Mouse (Mus musculus) lung, postnatal 0 days (tissue): Measurements from ENCODE around the gene Sox8.

Experiments used
- CTCF ChIP-seq: IDR thresholded peaks from 2 replicates; pipeline ENCODE4 v1.5.1; 2016; ENCODE audit warnings: antibody characterized with exemption, mild to moderate bottlenecking
- EP300 ChIP-seq: IDR thresholded peaks from 2 replicates; pipeline ENCODE4 v1.6.1; 2016; ENCODE audit warnings: antibody characterized with exemption, mild to moderate bottlenecking, control low read depth

DNA sequence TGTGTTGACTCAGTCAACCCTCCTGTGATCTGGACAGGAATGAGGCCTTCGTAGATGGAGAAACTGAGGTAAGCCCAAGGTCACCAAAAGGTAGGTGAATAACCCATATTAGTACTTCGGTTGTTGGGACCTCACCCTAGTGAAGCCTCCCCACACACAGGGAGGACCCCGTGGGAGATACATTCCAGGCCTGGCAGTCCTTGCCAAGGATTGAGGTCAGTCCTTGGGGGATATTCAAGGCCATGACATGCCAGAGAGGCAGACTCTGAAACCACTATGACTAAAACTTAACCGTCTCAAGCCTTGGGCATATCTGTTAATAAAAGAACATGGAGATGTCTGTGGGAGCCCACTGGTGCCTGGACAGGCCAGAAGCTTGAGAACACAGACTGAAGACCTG is 28.7 kb downstream of the Sox8 start:
- TF ChIP-seq EP300 = no peak
- TF ChIP-seq CTCF = no peak
